Mouse (Mus musculus): ENCODE results near the gene Kctd11. TPM values are rescaled to one million over a fixed set of nuclear protein-coding genes. Genes with fewer than 3 reads are reported as not detected.

Gene Kctd11
- polyA plus RNA-seq, 1 experiment, result 5.2 TPM

GRCm38 (mm10) chr11:69850754-69851153 is 30.5 kb downstream of the Kctd11 start:
- Histone ChIP-seq H3K9me3 (replicated peaks; ENCODE audit: control insufficient read depth, insufficient read depth, low read length, poor library complexity, severe bottlenecking) (no peaks in the 10 kb centered on the region), H3K9ac (ENCODE audit: low read depth, poor library complexity, severe bottlenecking) (no peak overlapping the region), H3K4me3 (ENCODE audit: low read depth, low read length) (no peak overlapping the region), H3K36me3 (ENCODE audit: control insufficient read depth, insufficient read depth, low read length, poor library complexity, severe bottlenecking) (peaks cover 14% of the 10 kb centered on the region), H3K4me1 (ENCODE audit: control insufficient read depth, insufficient read depth, low read length) (peaks cover 2% of the 10 kb centered on the region), H3K27me3 (ENCODE audit: control insufficient read depth, insufficient read depth, low read length, poor library complexity, severe bottlenecking) (no peaks in the 10 kb centered on the region), H3K27ac (ENCODE audit: insufficient read depth, low read length) (no peak overlapping the region)
- no peak for TF ChIP-seq CTCF (IDR thresholded peaks at IDR 0.05; ENCODE audit: low read depth, low read length)
- TF ChIP-seq EP300 (IDR thresholded peaks at IDR 0.05; ENCODE audit: insufficient read depth, low read depth, low read length), result no peak
- TF ChIP-seq POLR2A (IDR thresholded peaks at IDR 0.05; ENCODE audit: insufficient read depth, low read length), result no peak

GRCm38 (mm10) chr11:69849884-69850283 is 31.3 kb downstream of the Kctd11 start:
- H3K9ac ChIP-seq (ENCODE audit: low read depth, poor library complexity, severe bottlenecking), result no peak overlapping the region
- H3K27me3 ChIP-seq (ENCODE audit: control insufficient read depth, insufficient read depth, low read length, poor library complexity, severe bottlenecking), result no peaks in the 10 kb centered on the region
- TF ChIP-seq POLR2A (IDR thresholded peaks at IDR 0.05; ENCODE audit: insufficient read depth, low read length) (no peak), CTCF (IDR thresholded peaks at IDR 0.05; ENCODE audit: low read depth, low read length) (no peak), EP300 (IDR thresholded peaks at IDR 0.05; ENCODE audit: insufficient read depth, low read depth, low read length) (no peak)
- H3K9me3 ChIP-seq (replicated peaks; ENCODE audit: control insufficient read depth, insufficient read depth, low read length, poor library complexity, severe bottlenecking), result no peaks in the 10 kb centered on the region
- H3K36me3 ChIP-seq (ENCODE audit: control insufficient read depth, insufficient read depth, low read length, poor library complexity, severe bottlenecking), result peaks cover 14% of the 10 kb centered on the region
- H3K27ac ChIP-seq (ENCODE audit: insufficient read depth, low read length), result no peak overlapping the region
- H3K4me1 ChIP-seq (ENCODE audit: control insufficient read depth, insufficient read depth, low read length), result peaks cover 4% of the 10 kb centered on the region
- H3K4me3 ChIP-seq (ENCODE audit: low read depth, low read length), result no peak overlapping the region

GRCm38 (mm10) chr11:69849128-69849527 is 32.1 kb downstream of the Kctd11 start:
- TF ChIP-seq EP300 (IDR thresholded peaks at IDR 0.05; ENCODE audit: insufficient read depth, low read depth, low read length), result no peak
- Histone ChIP-seq H3K9me3 (replicated peaks; ENCODE audit: control insufficient read depth, insufficient read depth, low read length, poor library complexity, severe bottlenecking) (no peaks in the 10 kb centered on the region), H3K27me3 (ENCODE audit: control insufficient read depth, insufficient read depth, low read length, poor library complexity, severe bottlenecking) (no peaks in the 10 kb centered on the region), H3K4me3 (ENCODE audit: low read depth, low read length) (no peak overlapping the region), H3K4me1 (ENCODE audit: control insufficient read depth, insufficient read depth, low read length) (peaks cover 4% of the 10 kb centered on the region), H3K36me3 (ENCODE audit: control insufficient read depth, insufficient read depth, low read length, poor library complexity, severe bottlenecking) (peaks cover 14% of the 10 kb centered on the region), H3K27ac (ENCODE audit: insufficient read depth, low read length) (no peak overlapping the region), H3K9ac (ENCODE audit: low read depth, poor library complexity, severe bottlenecking) (no peak overlapping the region)

- Histone ChIP-seq H3K36me3 (ENCODE audit: control insufficient read depth, insufficient read depth, low read length, poor library complexity, severe bottlenecking) (peaks cover 14% of the 10 kb centered on the region), H3K9ac (ENCODE audit: low read depth, poor library complexity, severe bottlenecking) (0 out of 2 replicates have a peak overlapping the region, but pooled peaks have one; percentile 48)
- TF ChIP-seq POLR2A (IDR thresholded peaks at IDR 0.05; ENCODE audit: insufficient read depth, low read length), result no peak
- no peak for TF ChIP-seq CTCF (IDR thresholded peaks at IDR 0.05; ENCODE audit: low read depth, low read length)
- TF ChIP-seq EP300 (IDR thresholded peaks at IDR 0.05; ENCODE audit: insufficient read depth, low read depth, low read length), result no peak
Measured at GRCm38 (mm10) chr11:69848021-69848420, 33.2 kb downstream of the Kctd11 start.

GRCm38 (mm10) chr11:69846738-69847688 is 34.2 kb downstream of the Kctd11 start:
- Histone ChIP-seq H3K36me3 (ENCODE audit: control insufficient read depth, insufficient read depth, low read length, poor library complexity, severe bottlenecking) (peaks cover 14% of the 10 kb centered on the region), H3K27ac (ENCODE audit: insufficient read depth, low read length) (no peak overlapping the region), H3K27me3 (ENCODE audit: control insufficient read depth, insufficient read depth, low read length, poor library complexity, severe bottlenecking) (no peaks in the 10 kb centered on the region), H3K4me1 (ENCODE audit: control insufficient read depth, insufficient read depth, low read length) (peaks cover 4% of the 10 kb centered on the region), H3K4me3 (ENCODE audit: low read depth, low read length) (peak overlapping the region; percentile 76), H3K9ac (ENCODE audit: low read depth, poor library complexity, severe bottlenecking) (peak overlapping the region; percentile 48), H3K9me3 (replicated peaks; ENCODE audit: control insufficient read depth, insufficient read depth, low read length, poor library complexity, severe bottlenecking) (no peaks in the 10 kb centered on the region)
- TF ChIP-seq CTCF (IDR thresholded peaks at IDR 0.05; ENCODE audit: low read depth, low read length) (no peak), EP300 (IDR thresholded peaks at IDR 0.05; ENCODE audit: insufficient read depth, low read depth, low read length) (no peak), POLR2A (IDR thresholded peaks at IDR 0.05; ENCODE audit: insufficient read depth, low read length) (no peak)

More at GRCm38 (mm10) chr11:69848021-69848420, 33.2 kb downstream of the Kctd11 start:
- Histone ChIP-seq H3K9me3 (replicated peaks; ENCODE audit: control insufficient read depth, insufficient read depth, low read length, poor library complexity, severe bottlenecking) (no peaks in the 10 kb centered on the region), H3K27me3 (ENCODE audit: control insufficient read depth, insufficient read depth, low read length, poor library complexity, severe bottlenecking) (no peaks in the 10 kb centered on the region), H3K4me3 (ENCODE audit: low read depth, low read length) (peak overlapping the region; percentile 76; the same call in 1 of the 2 replicates), H3K4me1 (ENCODE audit: control insufficient read depth, insufficient read depth, low read length) (peaks cover 4% of the 10 kb centered on the region), H3K27ac (ENCODE audit: insufficient read depth, low read length) (no peak overlapping the region)

GRCm38 (mm10) chr11:69846198-69846680 is 35.0 kb downstream of the Kctd11 start, which contains the start of gene Plscr3:
Gene Plscr3, plus strand, starts transcription at chr11:69846376.
- no peaks in the 10 kb centered on the region for H3K27me3 ChIP-seq (ENCODE audit: control insufficient read depth, insufficient read depth, low read length, poor library complexity, severe bottlenecking)
- peaks cover 7% of the 10 kb centered on the region for H3K36me3 ChIP-seq (ENCODE audit: control insufficient read depth, insufficient read depth, low read length, poor library complexity, severe bottlenecking)
- peak; percentile 86 for TF ChIP-seq POLR2A (IDR thresholded peaks at IDR 0.05; ENCODE audit: insufficient read depth, low read length)
- no peak for TF ChIP-seq CTCF (IDR thresholded peaks at IDR 0.05; ENCODE audit: low read depth, low read length)
- TF ChIP-seq EP300 (IDR thresholded peaks at IDR 0.05; ENCODE audit: insufficient read depth, low read depth, low read length), result no peak
- H3K9ac ChIP-seq (ENCODE audit: low read depth, poor library complexity, severe bottlenecking), result peak within 1 kb of the TSS; percentile 48
- H3K4me3 ChIP-seq (ENCODE audit: low read depth, low read length), result peak within 1 kb of the TSS; percentile 80
- no peaks in the 10 kb centered on the region for H3K9me3 ChIP-seq (replicated peaks; ENCODE audit: control insufficient read depth, insufficient read depth, low read length, poor library complexity, severe bottlenecking)
- peak within 1 kb of the TSS; percentile 59 for H3K27ac ChIP-seq (ENCODE audit: insufficient read depth, low read length)
- H3K4me1 ChIP-seq (ENCODE audit: control insufficient read depth, insufficient read depth, low read length), result peaks cover 4% of the 10 kb centered on the region

Measured in ES-Bruce4 (cell line).